ENCODE assay signal across 9 mouse cellular contexts in the genomic region with DNA sequence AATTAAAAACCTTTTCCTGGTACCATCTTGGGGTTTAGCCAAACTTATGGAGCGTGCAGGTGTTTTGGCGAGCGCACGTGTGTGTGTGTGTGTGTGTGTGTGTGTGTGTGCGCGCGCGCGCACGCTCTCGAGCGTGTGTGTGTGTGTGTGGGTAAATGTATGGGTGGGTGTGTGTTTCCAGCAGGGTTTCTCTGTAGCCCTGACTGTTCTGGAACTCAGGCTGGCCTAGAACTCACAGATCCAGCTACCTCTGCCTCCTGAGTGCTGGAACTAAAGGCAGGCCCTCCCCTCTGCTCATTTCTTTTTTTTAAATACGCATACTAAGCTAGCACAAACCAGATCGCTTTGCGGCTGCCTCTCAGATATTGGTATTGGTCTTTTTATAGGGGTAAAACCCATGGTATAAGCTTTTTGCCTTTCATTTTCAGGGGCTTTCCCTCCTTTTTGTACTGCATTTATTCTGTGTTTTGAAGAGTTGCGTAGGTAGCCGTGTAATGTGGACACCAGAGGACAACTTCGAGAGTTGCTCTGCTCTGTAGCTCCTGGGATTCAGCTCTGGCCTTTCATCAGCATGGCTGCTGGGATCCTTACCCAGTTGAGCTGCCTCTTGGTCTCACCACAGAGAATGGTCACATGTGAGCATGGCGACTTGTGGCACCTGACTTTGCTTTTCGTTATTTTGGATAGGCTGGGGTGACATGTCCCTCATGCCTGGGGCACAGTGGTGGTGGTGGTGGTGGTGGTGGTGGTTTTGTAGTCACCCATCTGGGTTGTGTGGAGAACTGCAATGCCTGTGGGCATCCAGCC. TPM values are rescaled to one million over a fixed set of nuclear protein-coding genes. Genes with fewer than 3 reads are reported as not detected.
DNase-seq lines count a peak whose midpoint lies in the region; ATAC-seq and TF ChIP-seq lines count a peak whose summit lies in the region.
"Had no signal": no experiment of that assay in that cellular context is flagged by ENCODE, and none has a peak within 500 bp of the region (broad histone marks: within the 10 kb centered on the region; RNA-seq: fewer than 3 reads in every experiment).

No protein-coding gene starts in this region.

- H3K27me3 ChIP-seq in heart, embryonic 12.5 days (replicated peaks), result peaks cover 6% of the 10 kb centered on the region
- no peaks in the 10 kb centered on the region for H3K27me3 ChIP-seq in spleen, adult 2 months (ENCODE audit: control insufficient read depth, insufficient read depth, low read length)
- H3K27me3 ChIP-seq in intestine, postnatal 0 days (replicated peaks; ENCODE audit: control insufficient read depth, insufficient read depth, low read length), result peaks cover 22% of the 10 kb centered on the region
- H3K27me3 ChIP-seq in stomach, embryonic 16.5 days (ENCODE audit: control insufficient read depth, insufficient read depth, low read length), result peaks cover 21% of the 10 kb centered on the region
- H3K27me3 ChIP-seq in forebrain, embryonic 12.5 days, result peaks cover 64% of the 10 kb centered on the region

- no peak for DNase-seq in heart, postnatal 14 days
- DNase-seq in spleen, adult 2 months (ENCODE audit: low read depth in 1 of 2, low spot score in 2 of 2), result no peak
- no peak for DNase-seq in spleen, postnatal 10 days (ENCODE audit: low spot score in 2 of 2)
- DNase-seq in embryo, embryonic 10 days (ENCODE audit: low spot score), result no peak

- no peaks in the 10 kb centered on the region for H3K9me3 ChIP-seq in heart, embryonic 12.5 days (replicated peaks)
- H3K9me3 ChIP-seq in intestine, postnatal 0 days (ENCODE audit: control insufficient read depth), result no peaks in the 10 kb centered on the region
- H3K9me3 ChIP-seq in stomach, embryonic 16.5 days (replicated peaks; ENCODE audit: control insufficient read depth, low read length), result no peaks in the 10 kb centered on the region
- no peaks in the 10 kb centered on the region for H3K9me3 ChIP-seq in forebrain, embryonic 12.5 days

- H3K36me3 ChIP-seq in heart, embryonic 12.5 days, result peaks cover 14% of the 10 kb centered on the region
- peaks cover 39% of the 10 kb centered on the region for H3K36me3 ChIP-seq in spleen, adult 2 months (ENCODE audit: control insufficient read depth, insufficient read depth, low read length)
- H3K36me3 ChIP-seq in intestine, postnatal 0 days (ENCODE audit: control insufficient read depth, insufficient read depth), result no peaks in the 10 kb centered on the region
- no peaks in the 10 kb centered on the region for H3K36me3 ChIP-seq in stomach, embryonic 16.5 days (ENCODE audit: control insufficient read depth, insufficient read depth, low read length)
- H3K36me3 ChIP-seq in forebrain, embryonic 12.5 days (replicated peaks), result no peaks in the 10 kb centered on the region

- peak overlapping the region; percentile 69 for H3K4me3 ChIP-seq in heart, embryonic 12.5 days
- peak overlapping the region; percentile 95 for H3K4me3 ChIP-seq in spleen, adult 2 months (ENCODE audit: extremely low read depth, insufficient read depth, insufficient read length)
- peak overlapping the region; percentile 69 for H3K4me3 ChIP-seq in intestine, postnatal 0 days (ENCODE audit: low read depth, low read length)
- peak overlapping the region; percentile 72; the same call in 1 of the 2 replicates for H3K4me3 ChIP-seq in stomach, embryonic 16.5 days (replicated peaks; ENCODE audit: low read length)
- H3K4me3 ChIP-seq in forebrain, embryonic 12.5 days (replicated peaks), result no peak overlapping the region

- H3K4me1 ChIP-seq in heart, embryonic 12.5 days (replicated peaks), result peaks cover 45% of the 10 kb centered on the region
- H3K4me1 ChIP-seq in spleen, adult 2 months (ENCODE audit: control insufficient read depth, insufficient read depth, insufficient read length), result peaks cover 19% of the 10 kb centered on the region
- H3K4me1 ChIP-seq in intestine, postnatal 0 days (replicated peaks; ENCODE audit: control insufficient read depth, insufficient read depth, low read length), result no peaks in the 10 kb centered on the region; the same call in 1 of the 2 replicates
- H3K4me1 ChIP-seq in stomach, embryonic 16.5 days (ENCODE audit: control insufficient read depth, insufficient read depth, low read length), result peaks cover 31% of the 10 kb centered on the region
- peaks cover 19% of the 10 kb centered on the region for H3K4me1 ChIP-seq in forebrain, embryonic 12.5 days

- intact Hi-C loops in heart, postnatal 14 days (cut with DNase I), result no loop called here

- ATAC-seq in heart, embryonic 12.5 days (ENCODE audit: insufficient number of reproducible peaks, low FRiP score), result no peak
- no peak for ATAC-seq in intestine, postnatal 0 days
- ATAC-seq in stomach, embryonic 16.5 days (ENCODE audit: insufficient read depth, low FRiP score), result no peak
- ATAC-seq in forebrain, embryonic 12.5 days (ENCODE audit: low FRiP score), result no peak
- ATAC-seq: forebrain, embryonic 16.5 days had no signal

- H3K4me2 ChIP-seq in heart, embryonic 12.5 days, result peak overlapping the region; percentile 96
- peak overlapping the region; percentile 98 for H3K4me2 ChIP-seq in intestine, postnatal 0 days (replicated peaks; ENCODE audit: low read depth)
- peak overlapping the region; percentile 93 for H3K4me2 ChIP-seq in stomach, embryonic 16.5 days (ENCODE audit: low read depth, low read length)
- H3K4me2 ChIP-seq in forebrain, embryonic 12.5 days, result no peak overlapping the region

- no peak for TF ChIP-seq POLR2A in spleen, adult 2 months (IDR thresholded peaks at IDR 0.05; ENCODE audit: low read depth, low read length)

- peak overlapping the region; percentile 86 for H3K9ac ChIP-seq in heart, embryonic 12.5 days
- H3K9ac ChIP-seq in intestine, postnatal 0 days (ENCODE audit: low read depth, low read length), result no peak overlapping the region
- H3K9ac ChIP-seq in stomach, embryonic 16.5 days (ENCODE audit: low read length), result peak overlapping the region; percentile 21; the same call in 1 of the 2 replicates
- H3K9ac ChIP-seq in forebrain, embryonic 12.5 days, result no peak overlapping the region

- H3K27ac ChIP-seq in heart, embryonic 12.5 days (ENCODE audit: poor library complexity, severe bottlenecking), result no peak overlapping the region
- peak overlapping the region; percentile 90 for H3K27ac ChIP-seq in spleen, adult 2 months (ENCODE audit: insufficient read depth, low read length)
- H3K27ac ChIP-seq in intestine, postnatal 0 days (ENCODE audit: low read depth, low read length), result no peak overlapping the region
- H3K27ac ChIP-seq in stomach, embryonic 16.5 days (ENCODE audit: low read length), result no peak overlapping the region
- no peak overlapping the region for H3K27ac ChIP-seq in forebrain, embryonic 12.5 days

- 90% methylated on average over 20 of the region's 20 CpGs for WGBS in heart, embryonic 12.5 days
- WGBS in spleen, adult 2 months, result 49% methylated on average over 20 of the region's 20 CpGs
- 85% methylated on average over 20 of the region's 20 CpGs for WGBS in intestine, postnatal 0 days
- 90% methylated on average over 20 of the region's 20 CpGs for WGBS in stomach, embryonic 16.5 days
- 94% methylated on average over 20 of the region's 20 CpGs for WGBS in forebrain, embryonic 12.5 days

- TF ChIP-seq CTCF in spleen, adult 2 months (IDR thresholded peaks at IDR 0.05; ENCODE audit: extremely low read depth, insufficient read depth, insufficient read length, insufficient replicate concordance), result no peak
- TF ChIP-seq CTCF in intestine, postnatal 0 days (IDR thresholded peaks at IDR 0.05; ENCODE audit: low read depth), result no peak

RNA-seq across cellular contexts. Expression of a gene that starts 3.0 kb away (rescaled TPM):
- polyA plus RNA-seq in heart, embryonic 12.5 days (2016; fragmentation: Nextera tagmentation; extraction: Ambion mirVana), result 28.1 and 31.6 TPM in 2 replicates
- total RNA-seq in heart, postnatal 14 days (2021), result 100 to 1,000 TPM; 113 to 115 TPM
- 219 and 378 TPM in 2 replicates for polyA plus RNA-seq in spleen, adult 2 months (2012; rRNA removed)
- polyA plus RNA-seq in intestine, postnatal 0 days (2015; fragmentation: Nextera tagmentation; extraction: Ambion mirVana), result 8.9 and 11.1 TPM in 2 replicates
- 3.8 and 4.0 TPM in 2 replicates for polyA plus RNA-seq in stomach, embryonic 16.5 days (2015; fragmentation: Nextera tagmentation; extraction: Ambion mirVana)
- polyA plus RNA-seq in forebrain, embryonic 12.5 days (2016; fragmentation: Nextera tagmentation; extraction: Ambion mirVana), result 4.6 and 5.0 TPM in 2 replicates

RNA-seq across cellular contexts. Expression of a gene that starts 16.8 kb away (rescaled TPM):
- 17.1 and 19.9 TPM in 2 replicates for polyA plus RNA-seq in heart, embryonic 12.5 days (2016; fragmentation: Nextera tagmentation; extraction: Ambion mirVana)
- 1 to 10 TPM; 9.7 TPM for total RNA-seq in heart, postnatal 14 days (2021)
- 1.4 and 1.7 TPM in 2 replicates for polyA plus RNA-seq in spleen, adult 2 months (2012; rRNA removed)
- 6.8 and 7.8 TPM in 2 replicates for polyA plus RNA-seq in intestine, postnatal 0 days (2015; fragmentation: Nextera tagmentation; extraction: Ambion mirVana)
- 19.2 and 30.6 TPM in 2 replicates for polyA plus RNA-seq in stomach, embryonic 16.5 days (2015; fragmentation: Nextera tagmentation; extraction: Ambion mirVana)
- 34.4 and 36.6 TPM in 2 replicates for polyA plus RNA-seq in forebrain, embryonic 12.5 days (2016; fragmentation: Nextera tagmentation; extraction: Ambion mirVana)

Comparison
In these comparisons a context has a peak if more than half of its experiments do, and no peak if none do; other contexts are left out.
1. H3K9ac ChIP-seq: peak in heart, embryonic 12.5 days (single experiment) and stomach, embryonic 16.5 days (single experiment); none in intestine, postnatal 0 days (single experiment) and forebrain, embryonic 12.5 days (single experiment).